Mouse (Mus musculus): ENCODE data around the gene Aes. TPM values are rescaled to one million over a fixed set of nuclear protein-coding genes. Genes with fewer than 3 reads are reported as not detected.
A peak's percentile ranks its signal among the peaks of the same experiment; 100 is the strongest.

The Aes gene
- polyA plus RNA-seq, 1 experiment from 2014 or later, result 334 TPM

DNA sequence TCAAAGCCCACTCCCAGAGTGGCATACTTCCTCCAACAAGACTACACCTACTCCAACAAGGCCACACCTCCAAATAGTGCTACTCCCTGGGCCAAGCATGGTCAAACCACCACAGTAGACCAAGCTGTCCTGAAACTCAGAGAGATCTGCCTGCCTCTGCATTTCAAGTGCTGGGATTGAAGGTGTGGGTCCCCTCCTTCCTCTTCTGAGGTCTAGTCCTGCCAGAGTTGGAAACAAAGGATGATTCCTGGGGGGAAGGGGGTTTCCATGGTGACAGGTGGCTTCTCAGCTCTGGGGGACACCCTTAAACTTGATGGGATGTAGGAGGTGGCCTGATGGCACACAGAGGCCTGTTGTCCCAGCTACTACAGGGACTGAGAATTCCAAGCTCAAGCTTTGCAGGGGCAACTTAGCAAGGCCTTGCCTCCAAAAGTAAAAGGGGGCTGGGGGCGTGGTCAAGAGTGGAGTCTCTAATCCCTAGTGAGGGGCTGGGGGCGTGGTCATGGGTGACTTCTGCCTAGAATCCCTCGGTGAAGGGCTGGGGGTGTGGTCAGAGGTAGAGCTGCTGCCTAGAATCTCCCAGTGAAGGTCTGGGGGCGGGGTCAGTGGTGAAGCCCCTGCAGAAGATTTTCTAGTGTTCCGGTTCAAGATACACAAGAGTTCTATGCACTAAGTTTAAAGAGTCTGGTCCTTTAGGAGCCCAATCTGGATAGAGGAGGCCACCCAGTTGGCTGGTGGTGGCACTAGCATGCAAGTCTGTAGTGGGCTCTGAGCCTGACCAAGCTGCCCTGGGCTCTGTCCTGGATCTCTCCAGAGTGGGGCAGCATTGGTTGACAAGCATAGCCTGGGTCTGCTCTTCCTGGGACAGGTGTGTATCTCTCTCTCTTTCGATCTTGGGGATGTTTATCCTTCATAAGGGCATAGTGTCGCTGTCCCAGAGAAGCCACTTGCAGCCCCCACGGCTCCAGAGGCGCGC is 15.1 kb downstream of the Aes start, which contains the start of gene Tle2:
TSS of gene Tle2 (plus strand) at position 481 of the 976 bp plus-strand sequence.
- H3K27me3 ChIP-seq (ENCODE audit: low read depth, poor library complexity, severe bottlenecking), result peaks cover 81% of the 10 kb centered on the region
- peak within 1 kb of the TSS; percentile 58 for H3K4me3 ChIP-seq
- peak; percentile 40 for DNase-seq (ENCODE audit: low spot score)
- WGBS, result 19% methylated on average over 10 of the region's 10 CpGs
- no peaks in the 10 kb centered on the region for H3K9me3 ChIP-seq (replicated peaks)
- peaks cover 69% of the 10 kb centered on the region for H3K4me1 ChIP-seq
- H3K36me3 ChIP-seq, result no peaks in the 10 kb centered on the region
- peak within 1 kb of the TSS; percentile 81 for H3K27ac ChIP-seq (replicated peaks)

DNA sequence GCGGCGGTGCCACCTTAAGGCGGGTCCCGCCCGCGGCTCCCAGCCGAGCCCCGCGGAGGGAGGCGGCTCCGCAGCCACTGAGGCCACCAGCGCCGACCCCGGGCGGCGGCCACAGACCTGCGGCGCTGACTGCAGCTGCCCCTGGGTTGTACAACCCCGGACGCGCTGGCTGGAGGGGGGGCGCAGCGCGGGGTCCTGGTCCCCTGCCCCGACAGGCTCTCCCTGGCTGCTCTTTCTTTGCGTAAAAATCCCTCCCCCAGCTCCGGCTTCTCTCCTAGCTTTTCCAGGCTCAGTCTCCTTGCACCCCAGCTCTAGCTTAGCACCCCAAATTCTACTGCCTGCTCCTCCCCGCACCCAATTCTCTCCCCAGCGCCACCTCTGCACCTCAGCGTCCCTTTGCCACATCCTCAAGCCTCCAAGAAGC is 15.9 kb downstream of the Aes start:
- Histone ChIP-seq H3K4me1 (peaks cover 64% of the 10 kb centered on the region), H3K27me3 (ENCODE audit: low read depth, poor library complexity, severe bottlenecking) (peaks cover 86% of the 10 kb centered on the region), H3K9me3 (replicated peaks) (no peaks in the 10 kb centered on the region), H3K27ac (replicated peaks) (peak overlapping the region; percentile 81), H3K36me3 (no peaks in the 10 kb centered on the region), H3K4me3 (peak overlapping the region; percentile 58)
- under 1% methylated on average over 30 of the region's 30 CpGs for WGBS
- peak; percentile 55 for DNase-seq (ENCODE audit: low spot score)

- Histone ChIP-seq H3K27ac (replicated peaks) (peak overlapping the region; percentile 81), H3K27me3 (ENCODE audit: low read depth, poor library complexity, severe bottlenecking) (peaks cover 90% of the 10 kb centered on the region), H3K36me3 (no peaks in the 10 kb centered on the region), H3K4me3 (peak overlapping the region; percentile 58), H3K9me3 (replicated peaks) (no peaks in the 10 kb centered on the region), H3K4me1 (peaks cover 64% of the 10 kb centered on the region)
- no peak for DNase-seq (ENCODE audit: low spot score)
- WGBS, result 1% methylated on average over 6 of the region's 6 CpGs
These were observed 16.4 kb downstream of the Aes start for GRCm38 (mm10) chr10:81575695-81576094.

DNA sequence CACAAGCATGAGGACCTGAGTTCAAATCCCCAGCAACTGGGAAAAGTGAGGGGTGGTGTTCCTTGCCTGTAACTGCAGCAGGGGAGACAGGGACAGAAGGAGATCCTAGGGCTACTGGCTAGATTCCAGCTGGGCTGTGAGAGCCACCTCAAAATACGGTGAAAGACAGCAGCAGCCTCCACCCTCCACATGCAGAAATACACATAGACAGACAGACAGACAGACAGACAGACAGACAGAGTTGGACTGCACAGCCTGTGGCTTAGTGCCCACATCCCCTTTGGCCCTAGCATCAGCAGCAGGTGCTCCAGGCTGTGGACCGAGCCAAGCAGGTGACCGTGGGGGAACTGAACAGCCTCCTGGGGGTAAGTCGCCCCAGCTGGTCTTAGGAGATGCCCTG is 20.7 kb downstream of the Aes start:
- DNase-seq (ENCODE audit: low spot score), result no peak
- Histone ChIP-seq H3K9me3 (replicated peaks) (no peaks in the 10 kb centered on the region), H3K27ac (replicated peaks) (no peak overlapping the region; the same call in 1 of the 2 replicates), H3K27me3 (ENCODE audit: low read depth, poor library complexity, severe bottlenecking) (peaks cover 100% of the 10 kb centered on the region), H3K36me3 (no peaks in the 10 kb centered on the region), H3K4me3 (no peak overlapping the region), H3K4me1 (peaks cover 56% of the 10 kb centered on the region)
- 83% methylated on average over 4 of the region's 4 CpGs for WGBS

- H3K9me3 ChIP-seq (replicated peaks), result no peaks in the 10 kb centered on the region
- no peaks in the 10 kb centered on the region for H3K36me3 ChIP-seq
- 68% methylated on average over 25 of the region's 25 CpGs for WGBS
- no peak overlapping the region for H3K4me3 ChIP-seq
- no peak overlapping the region; the same call in 1 of the 2 replicates for H3K27ac ChIP-seq (replicated peaks)
- H3K27me3 ChIP-seq (ENCODE audit: low read depth, poor library complexity, severe bottlenecking), result peaks cover 99% of the 10 kb centered on the region
- peaks cover 54% of the 10 kb centered on the region for H3K4me1 ChIP-seq
- DNase-seq (ENCODE audit: low spot score), result no peak
These were observed 21.3 kb downstream of the Aes start for GRCm38 (mm10) chr10:81580441-81581070.

DNA sequence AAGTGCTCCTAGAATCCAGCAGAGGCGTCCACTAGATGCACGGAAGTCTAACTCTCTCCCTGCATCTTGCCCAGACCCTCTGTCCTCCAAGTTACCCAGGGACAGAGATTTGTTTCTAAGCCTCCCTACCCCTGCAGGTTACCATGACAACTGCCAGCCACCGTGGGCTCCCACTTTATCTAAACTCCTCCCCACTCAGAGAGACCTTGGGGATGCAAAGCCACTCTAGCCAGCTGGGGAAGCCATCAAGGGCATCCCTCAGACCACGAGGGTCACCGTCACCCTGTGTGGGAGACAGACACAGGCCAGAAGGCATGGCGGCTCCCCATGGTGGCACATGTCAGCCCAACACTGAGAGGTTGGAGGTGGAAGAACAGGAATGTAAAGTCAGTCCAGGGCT is 24.1 kb downstream of the Aes start:
- 43% methylated on average over 6 of the region's 6 CpGs for WGBS
- DNase-seq (ENCODE audit: low spot score), result no peak
- Histone ChIP-seq H3K27me3 (ENCODE audit: low read depth, poor library complexity, severe bottlenecking) (peaks cover 99% of the 10 kb centered on the region), H3K4me1 (peaks cover 49% of the 10 kb centered on the region), H3K9me3 (replicated peaks) (no peaks in the 10 kb centered on the region), H3K36me3 (peaks cover 7% of the 10 kb centered on the region; the same call in 1 of the 2 replicates), H3K4me3 (no peak overlapping the region), H3K27ac (replicated peaks) (no peak overlapping the region)

DNA sequence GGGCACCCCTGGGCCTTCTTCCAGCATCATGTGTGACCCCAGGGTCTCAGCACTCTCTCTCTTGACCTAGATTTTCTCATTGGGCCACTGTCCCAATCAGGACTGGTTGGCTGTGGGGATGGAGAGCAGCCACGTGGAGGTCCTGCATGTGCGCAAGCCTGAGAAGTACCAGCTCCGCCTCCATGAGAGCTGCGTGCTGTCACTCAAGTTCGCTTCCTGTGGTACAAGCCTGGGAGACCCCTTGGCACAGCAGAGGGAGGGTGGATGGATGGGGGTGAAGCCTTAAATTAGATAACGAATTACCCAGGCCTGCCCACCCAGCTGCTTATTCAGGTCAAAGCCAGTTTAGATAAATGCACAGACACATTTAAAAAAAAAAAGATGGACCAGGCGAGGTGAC is 29.5 kb downstream of the Aes start:
- Histone ChIP-seq H3K27ac (replicated peaks) (no peak overlapping the region), H3K36me3 (peaks cover 7% of the 10 kb centered on the region; the same call in 1 of the 2 replicates), H3K9me3 (replicated peaks) (no peaks in the 10 kb centered on the region), H3K4me3 (no peak overlapping the region), H3K27me3 (ENCODE audit: low read depth, poor library complexity, severe bottlenecking) (peaks cover 99% of the 10 kb centered on the region), H3K4me1 (peaks cover 17% of the 10 kb centered on the region)
- 81% methylated on average over 7 of the region's 7 CpGs for WGBS
- DNase-seq (ENCODE audit: low spot score), result no peak

DNA sequence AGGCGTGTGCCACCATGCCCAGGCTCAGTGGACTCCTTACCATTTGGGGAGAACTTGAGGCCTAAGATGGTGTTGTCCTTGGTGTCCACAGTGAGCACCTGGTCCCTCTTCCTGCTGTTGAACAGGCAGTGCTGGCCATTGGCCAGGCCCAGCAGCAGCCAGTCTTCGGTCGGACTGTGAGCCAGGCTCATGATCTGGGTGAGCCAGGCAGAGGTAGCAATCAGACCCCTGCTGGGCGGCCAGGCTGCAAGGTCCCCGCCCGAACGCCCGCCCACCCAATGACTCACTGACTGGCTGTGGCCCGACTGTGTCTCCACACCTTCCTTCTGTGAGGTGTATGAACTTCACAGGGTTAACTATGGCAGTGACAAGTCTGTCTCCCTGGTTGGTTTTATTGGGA is 32.6 kb downstream of the Aes start:
- 72% methylated on average over 9 of the region's 9 CpGs for WGBS
- peaks cover 6% of the 10 kb centered on the region; the same call in 1 of the 2 replicates for H3K36me3 ChIP-seq

GRCm38 (mm10) chr10:81592631-81593030 is 33.3 kb downstream of the Aes start:
- Histone ChIP-seq H3K9me3 (replicated peaks) (no peaks in the 10 kb centered on the region), H3K4me3 (no peak overlapping the region), H3K36me3 (0 out of 2 replicates have a peak, but pooled peaks cover 3% of the 10 kb centered on the region), H3K27me3 (ENCODE audit: low read depth, poor library complexity, severe bottlenecking) (peaks cover 100% of the 10 kb centered on the region), H3K4me1 (peaks cover 28% of the 10 kb centered on the region), H3K27ac (replicated peaks) (no peak overlapping the region)
- no peak for DNase-seq (ENCODE audit: low spot score)
- 88% methylated on average over 7 of the region's 7 CpGs for WGBS

More for the DNA sequence above, 32.6 kb downstream of the Aes start:
- H3K4me3 ChIP-seq, result no peak overlapping the region
- peaks cover 24% of the 10 kb centered on the region for H3K4me1 ChIP-seq
- no peak for DNase-seq (ENCODE audit: low spot score)
- peaks cover 100% of the 10 kb centered on the region for H3K27me3 ChIP-seq (ENCODE audit: low read depth, poor library complexity, severe bottlenecking)
- H3K9me3 ChIP-seq (replicated peaks), result no peaks in the 10 kb centered on the region
- no peak overlapping the region for H3K27ac ChIP-seq (replicated peaks)

GRCm38 (mm10) chr10:81593223-81593622 is 33.9 kb downstream of the Aes start:
- no peaks in the 10 kb centered on the region for H3K36me3 ChIP-seq
- peaks cover 100% of the 10 kb centered on the region for H3K27me3 ChIP-seq (ENCODE audit: low read depth, poor library complexity, severe bottlenecking)
- H3K9me3 ChIP-seq (replicated peaks), result no peaks in the 10 kb centered on the region
- no peak overlapping the region for H3K4me3 ChIP-seq
- peaks cover 33% of the 10 kb centered on the region for H3K4me1 ChIP-seq
- no peak overlapping the region for H3K27ac ChIP-seq (replicated peaks)
- no peak for DNase-seq (ENCODE audit: low spot score)
- WGBS, result 74% methylated on average over 4 of the region's 4 CpGs

GRCm38 (mm10) chr10:81593935-81594334 is 34.6 kb downstream of the Aes start:
- Histone ChIP-seq H3K9me3 (replicated peaks) (no peaks in the 10 kb centered on the region), H3K36me3 (no peaks in the 10 kb centered on the region), H3K4me3 (no peak overlapping the region), H3K4me1 (peaks cover 41% of the 10 kb centered on the region), H3K27me3 (ENCODE audit: low read depth, poor library complexity, severe bottlenecking) (peaks cover 100% of the 10 kb centered on the region), H3K27ac (replicated peaks) (no peak overlapping the region)
- no peak for DNase-seq (ENCODE audit: low spot score)
- WGBS, result 77% methylated on average over 18 of the region's 18 CpGs

GRCm38 (mm10) chr10:81595599-81595998 is 36.3 kb downstream of the Aes start:
- Histone ChIP-seq H3K4me1 (peaks cover 49% of the 10 kb centered on the region), H3K27me3 (ENCODE audit: low read depth, poor library complexity, severe bottlenecking) (peaks cover 97% of the 10 kb centered on the region), H3K27ac (replicated peaks) (no peak overlapping the region), H3K4me3 (0 out of 2 replicates have a peak overlapping the region, but pooled peaks have one; percentile 2), H3K9me3 (replicated peaks) (no peaks in the 10 kb centered on the region), H3K36me3 (no peaks in the 10 kb centered on the region)
- DNase-seq (ENCODE audit: low spot score), result no peak
- WGBS, result 47% methylated on average over 5 of the region's 5 CpGs
